Mouse (Mus musculus) ES-E14 (cell line): ENCODE measurements around the gene Gm47969.

ENCODE experiments used
- HCFC1 ChIP-seq: IDR thresholded peaks from 2 replicates; pipeline ENCODE4 v1.6.1; 2012; ENCODE audit warnings: low read length, inconsistent platforms, borderline replicate concordance; ENCODE audit not compliant: insufficient read depth
- MAFK ChIP-seq: IDR thresholded peaks from 2 replicates; pipeline ENCODE4 v1.6.1; 2014; ENCODE audit warnings: mild to moderate bottlenecking, low read depth, low read length, inconsistent platforms; ENCODE audit not compliant: insufficient read depth
- ZC3H11A ChIP-seq: IDR thresholded peaks from 2 replicates; pipeline ENCODE4 v1.6.1; 2012; ENCODE audit warnings: low read depth, mild to moderate bottlenecking, inconsistent platforms, low read length, borderline replicate concordance

DNA sequence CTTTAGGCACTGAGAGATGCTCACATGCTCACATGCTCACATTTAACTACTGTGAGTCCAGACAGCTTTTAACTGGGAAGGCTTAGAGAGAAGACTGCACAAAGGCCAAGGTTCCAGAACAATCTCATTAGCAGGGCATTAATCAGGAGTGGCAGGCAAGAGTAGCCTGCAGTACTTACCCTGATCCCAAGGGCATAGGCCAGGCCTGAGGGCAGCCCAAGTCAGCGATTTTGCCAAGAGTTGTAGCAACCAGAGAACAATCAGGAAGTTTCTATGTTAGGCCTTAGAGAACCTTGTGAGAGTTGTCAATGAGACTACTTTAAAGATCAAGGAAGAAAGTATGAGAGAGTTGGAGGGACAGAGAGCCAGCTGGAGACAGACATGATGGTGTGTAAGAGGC is 13.7 kb downstream of the Gm47969 start:
- TF ChIP-seq MAFK (no peak), HCFC1 (no peak), ZC3H11A (no peak)
